Mouse (Mus musculus) yolk sac, embryonic 10.5 days (tissue): ENCODE data around the gene Relch.
"Not testable (repeated sequence)": the region's sequence is repeated elsewhere in the genome, so short reads cannot be mapped to it uniquely, and the experiment has no call there.

Experiments
- DNase-seq: peaks from one replicate; pipeline ENCODE4 v3.0.0-alpha.2; 2017; ENCODE audit warnings: low spot score

Gene Relch

GRCm38 (mm10) chr1:105746444-105746843, 82.8 kb downstream of the Relch start:
- no peak for DNase-seq

- DNase-seq = no peak
These were observed 83.4 kb downstream of the Relch start for GRCm38 (mm10) chr1:105746858-105747596.

- no peak for DNase-seq
These were observed 84.6 kb downstream of the Relch start for GRCm38 (mm10) chr1:105748091-105748799.

GRCm38 (mm10) chr1:105752196-105752595, 88.5 kb downstream of the Relch start:
- DNase-seq = no peak

DNA sequence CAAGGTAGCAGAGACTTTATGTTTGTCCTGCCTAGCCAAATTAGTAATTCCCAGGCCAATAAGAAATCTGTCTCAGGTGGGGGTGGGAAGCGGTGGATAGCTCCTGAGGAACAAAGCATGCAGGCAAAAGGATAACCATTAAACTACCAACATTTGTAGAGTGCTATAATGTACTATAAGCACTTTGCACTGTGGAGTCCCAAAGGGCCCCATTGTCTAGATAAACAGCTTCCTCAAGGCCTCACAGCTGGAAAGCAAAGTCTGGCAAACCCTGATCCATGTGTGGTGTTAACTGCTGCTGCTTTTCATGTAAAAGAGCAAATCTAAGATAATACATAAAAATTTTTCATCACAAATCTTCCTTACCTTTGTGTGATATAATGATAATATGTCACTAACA, 89.3 kb downstream of the Relch start:
- no peak for DNase-seq

GRCm38 (mm10) chr1:105758798-105759197, 95.1 kb downstream of the Relch start:
- DNase-seq = no peak

GRCm38 (mm10) chr1:105759422-105760165, 95.9 kb downstream of the Relch start:
- no peak for DNase-seq

DNA sequence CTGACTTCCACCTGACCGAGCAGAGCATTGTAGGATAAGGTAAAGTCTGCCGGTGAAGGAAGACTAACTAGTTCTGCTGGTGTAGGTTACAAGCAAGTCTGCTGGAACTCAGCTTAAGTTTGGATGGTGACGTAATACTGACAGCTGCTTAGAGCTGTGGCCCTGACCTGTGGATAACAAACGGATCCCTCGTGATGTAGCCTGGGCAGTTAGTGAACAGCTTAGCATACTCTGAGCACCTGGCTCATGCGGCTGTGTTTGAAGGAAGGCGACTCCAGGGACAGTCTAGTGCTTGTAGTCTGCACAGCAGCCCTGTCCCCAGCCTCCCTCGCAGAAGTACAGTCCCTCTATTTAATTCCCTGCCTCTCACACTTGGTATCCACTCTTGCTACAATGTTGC, 101.9 kb downstream of the Relch start:
- no peak for DNase-seq

GRCm38 (mm10) chr1:105766099-105766498, 102.4 kb downstream of the Relch start:
- not testable (repeated sequence) for DNase-seq

DNA sequence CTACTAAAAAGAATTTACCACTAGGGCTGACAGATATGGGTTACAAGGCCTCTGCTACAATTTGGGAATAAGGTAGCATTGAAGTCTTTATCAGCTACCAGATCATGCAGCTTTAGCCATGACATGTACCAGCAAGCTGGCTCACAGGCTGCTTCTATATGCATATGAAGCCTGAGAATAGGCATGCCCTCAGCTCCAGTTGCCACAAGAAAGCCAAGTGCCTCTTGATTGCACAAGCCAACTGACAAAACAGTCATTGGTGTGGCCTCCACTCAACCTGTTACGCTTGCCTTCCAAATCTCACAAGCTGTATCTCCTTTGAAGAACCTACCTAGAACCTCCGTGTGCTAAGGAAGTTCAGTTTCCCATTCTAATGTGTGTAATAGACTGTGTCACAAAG, 104.7 kb downstream of the Relch start:
- DNase-seq = no peak

DNA sequence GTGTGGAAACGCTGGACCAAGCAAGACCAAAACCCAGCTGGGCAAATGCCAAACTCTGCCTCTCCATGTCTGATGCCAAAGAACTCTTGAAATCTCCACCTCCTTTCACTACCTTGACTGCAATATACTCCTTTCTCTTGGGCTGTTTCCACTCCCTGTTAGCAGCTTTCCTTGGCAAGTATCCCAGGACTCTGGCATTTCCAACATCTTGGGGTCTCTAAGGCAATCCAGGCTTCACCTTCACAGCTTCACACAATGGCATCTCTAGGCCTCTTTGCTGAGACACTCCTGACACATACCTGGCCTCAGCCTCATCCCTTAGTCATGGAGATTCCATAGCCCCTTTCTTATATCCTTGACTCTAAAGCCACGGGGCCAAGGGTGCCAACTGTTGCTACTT, 107.0 kb downstream of the Relch start:
- no peak for DNase-seq

- no peak for DNase-seq
These were observed 112.8 kb downstream of the Relch start for GRCm38 (mm10) chr1:105776426-105776825.

DNA sequence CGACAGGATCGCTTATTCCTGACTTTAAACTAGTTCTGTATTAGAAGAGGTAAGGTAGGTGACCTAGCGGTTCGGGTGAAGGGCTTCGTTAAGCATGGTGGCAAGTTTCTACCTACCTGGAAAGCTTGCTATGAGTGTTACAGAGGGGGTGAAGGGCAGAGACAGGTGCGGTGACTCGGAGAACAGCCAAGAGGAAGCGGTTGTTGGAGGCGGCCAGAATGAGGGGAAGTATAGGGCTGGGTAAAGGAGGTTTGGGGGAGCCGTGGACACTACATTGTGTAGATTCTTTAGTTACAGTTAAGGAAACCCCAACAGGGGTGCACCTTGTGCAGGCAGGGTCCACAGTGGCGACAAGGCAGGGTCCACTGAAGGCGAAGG, 116.4 kb downstream of the Relch start:
- DNase-seq = no peak

DNA sequence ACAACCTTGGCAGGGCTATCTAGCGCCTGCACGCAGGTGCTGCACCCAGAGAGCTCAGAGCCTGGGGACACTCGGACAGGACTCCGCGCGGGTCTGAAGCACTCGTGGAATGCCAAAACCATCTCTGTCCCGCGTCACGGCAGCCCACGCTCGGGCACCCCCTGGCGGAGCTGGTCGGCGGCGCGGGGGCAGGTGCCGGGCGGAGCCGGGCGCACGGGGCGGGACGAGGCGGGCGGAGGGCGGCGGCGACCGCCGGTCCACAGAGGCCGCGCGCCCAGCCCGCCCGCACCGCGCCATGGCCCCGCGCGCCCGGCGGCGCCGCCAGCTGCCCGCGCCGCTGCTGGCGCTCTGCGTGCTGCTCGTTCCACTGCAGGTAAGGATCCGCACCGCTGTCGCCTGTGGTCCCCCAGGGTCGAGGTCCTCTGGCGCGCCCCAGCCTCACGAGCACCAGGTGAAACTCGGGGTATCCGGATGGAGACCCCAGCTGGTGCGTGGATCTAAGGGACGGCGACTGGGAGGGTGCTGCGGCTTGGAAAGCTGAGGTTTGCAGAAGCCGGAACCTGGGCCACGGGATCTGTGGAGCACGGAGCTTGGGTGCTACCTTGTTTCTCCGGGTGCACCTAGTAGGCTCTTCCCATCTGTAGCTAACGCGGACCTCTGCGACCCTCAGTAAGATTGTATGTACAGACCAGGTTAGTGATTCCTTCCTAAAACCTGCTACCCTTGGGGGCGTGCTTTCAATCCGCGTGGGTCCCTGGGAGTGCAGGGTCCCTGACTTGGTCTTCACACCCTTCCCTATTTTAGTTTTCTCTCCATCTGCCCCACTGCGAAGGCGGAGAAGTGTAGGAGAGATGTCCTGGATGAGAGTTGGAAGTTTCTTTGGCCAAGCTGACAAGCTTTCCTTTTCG, 117.0 kb downstream of the Relch start, which contains the start of gene Tnfrsf11a:
Gene Tnfrsf11a, plus strand, starts transcription at position 262 of the 908 bp plus-strand sequence.
- peak; percentile 9 for DNase-seq

DNA sequence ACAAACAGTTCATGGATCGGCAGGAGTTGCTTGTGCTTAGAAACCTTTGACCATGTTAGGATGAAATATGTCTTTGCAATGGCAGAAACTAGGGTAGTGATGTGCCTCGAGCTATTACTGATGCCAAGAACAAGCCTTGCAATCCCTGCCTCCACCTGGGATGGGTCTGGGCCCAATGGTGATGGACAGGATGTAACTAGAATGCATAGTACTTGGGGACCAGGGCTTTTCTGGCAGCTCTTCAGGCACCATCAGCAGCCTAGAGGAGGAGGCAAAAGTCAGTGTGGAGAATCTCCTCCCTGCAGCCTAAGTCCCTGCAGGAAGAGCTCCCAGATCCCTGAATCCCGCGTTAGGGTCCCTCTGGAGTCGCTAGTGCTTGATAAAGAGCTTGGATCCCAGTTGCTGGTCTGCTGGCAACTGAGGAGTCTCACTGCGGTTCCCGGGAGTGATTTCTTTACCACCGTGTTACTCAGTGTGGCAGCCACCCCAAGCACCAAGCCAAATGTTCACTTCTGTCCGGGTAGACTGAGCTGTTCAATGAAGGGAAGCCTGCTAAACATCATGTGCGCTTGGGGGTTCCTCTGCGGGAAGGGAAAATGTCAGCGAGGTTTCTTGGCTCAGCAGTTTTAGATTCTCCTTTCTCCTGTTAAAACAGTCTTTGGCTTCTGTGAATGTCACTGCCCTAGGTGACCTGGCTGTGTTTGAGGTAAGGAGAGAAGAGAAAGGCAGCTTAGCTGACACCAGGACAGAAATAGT, 117.9 kb downstream of the Relch start:
- DNase-seq = no peak

GRCm38 (mm10) chr1:105784257-105785016, 120.8 kb downstream of the Relch start:
- DNase-seq = no peak

DNA sequence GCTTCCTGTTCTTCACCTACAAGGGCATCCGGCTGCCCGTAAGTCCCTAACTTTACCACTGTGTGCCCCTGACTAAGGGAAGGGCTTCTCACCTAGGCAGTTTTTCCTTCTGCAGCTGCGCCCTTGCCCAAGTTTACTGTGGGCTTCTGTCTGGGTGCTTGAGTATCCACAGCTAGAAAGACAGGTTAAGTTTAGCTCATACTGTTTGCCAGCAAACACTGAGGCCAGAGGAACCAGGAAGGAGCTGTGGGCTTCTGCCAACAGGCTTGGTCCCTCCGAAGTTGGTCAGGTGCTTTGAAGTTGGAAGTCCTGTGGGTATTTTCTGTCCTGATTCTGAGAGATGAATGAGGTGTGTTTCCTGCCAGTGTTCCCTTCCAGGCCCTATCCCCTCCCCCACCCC, 121.5 kb downstream of the Relch start:
- DNase-seq = no peak

- DNase-seq = no peak
These were observed 123.2 kb downstream of the Relch start for GRCm38 (mm10) chr1:105786731-105787357.

- no peak for DNase-seq
These were observed 126.4 kb downstream of the Relch start for GRCm38 (mm10) chr1:105790103-105790502.

DNA sequence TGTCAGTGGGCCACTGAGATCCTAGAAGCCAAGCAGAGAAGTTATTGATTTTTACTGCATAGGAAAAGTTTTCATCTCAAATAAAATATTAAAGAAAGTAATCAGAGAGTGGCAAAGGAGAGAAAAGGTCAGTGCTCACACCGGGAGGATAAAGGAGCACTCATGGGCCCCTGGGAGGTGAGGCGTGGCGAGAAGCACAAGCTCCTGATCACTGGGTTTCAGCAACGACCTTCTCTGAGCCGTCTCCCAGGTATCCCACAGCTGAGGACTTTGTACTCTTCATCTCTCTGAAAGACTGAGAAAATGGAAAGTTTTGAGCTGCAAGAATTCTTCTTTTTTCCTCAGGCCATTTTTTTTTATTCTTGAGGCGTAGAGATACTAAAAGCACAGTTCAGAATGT, 131.0 kb downstream of the Relch start:
- DNase-seq = no peak
